Mouse (Mus musculus) E14TG2a.4 (cell line): ENCODE results near the gene Rab8a.
A peak's percentile ranks its signal among the peaks of the same experiment; 100 is the strongest.
"Not testable (repeated sequence)": the region's sequence is repeated elsewhere in the genome, so short reads cannot be mapped to it uniquely, and the experiment has no call there.

Source experiments
- H3K27me3 ChIP-seq: 2 replicates; pipeline ENCODE4 v1.6.1; 2014; ENCODE audit warnings: low read length, control low read depth; ENCODE audit not compliant: insufficient read depth
- H3K36me3 ChIP-seq: 2 replicates; pipeline ENCODE4 v1.6.1; 2014; ENCODE audit warnings: low read length, control low read depth; ENCODE audit not compliant: insufficient read depth
- H3K4me1 ChIP-seq: replicated peaks from 2 replicates; pipeline ENCODE4 v1.6.1; 2014; ENCODE audit warnings: low read depth, low read length, control low read depth
- H3K4me3 ChIP-seq: replicated peaks from 2 replicates; pipeline ENCODE4 v1.5.1; 2014; ENCODE audit warnings: mild to moderate bottlenecking, low read length
- H3K9me3 ChIP-seq: 2 replicates; pipeline ENCODE4 v1.6.1; 2014; ENCODE audit warnings: low read length, control low read depth
- CTCF ChIP-seq: conservative IDR thresholded peaks from 2 replicates; pipeline ENCODE4 v1.5.1; 2014; ENCODE audit warnings: low read length
- NANOG ChIP-seq: IDR thresholded peaks from 2 replicates; pipeline ENCODE4 v1.6.1; 2014; ENCODE audit warnings: borderline replicate concordance, low read length, mixed read lengths
- POU5F1 ChIP-seq: IDR thresholded peaks from 2 replicates; pipeline ENCODE4 v1.6.1; 2014; ENCODE audit warnings: low read length, borderline replicate concordance

Gene Rab8a

GRCm38 (mm10) chr8:72160707-72161697 is at the start of gene Rab8a:
Rab8a (plus strand) TSS chr8:72161200.
- TF ChIP-seq POU5F1 (no peak), CTCF (no peak)
- Histone ChIP-seq H3K27me3 (no peaks in the 10 kb centered on the region), H3K9me3 (no peaks in the 10 kb centered on the region), H3K4me3 (peak within 1 kb of the TSS; percentile 100), H3K36me3 (peaks cover 41% of the 10 kb centered on the region), H3K4me1 (peaks cover 45% of the 10 kb centered on the region)

- no peaks in the 10 kb centered on the region for H3K9me3 ChIP-seq
- no peaks in the 10 kb centered on the region for H3K36me3 ChIP-seq
- no peak overlapping the region for H3K4me3 ChIP-seq
- TF ChIP-seq CTCF = peak; percentile 44
- TF ChIP-seq NANOG = no peak
- H3K4me1 ChIP-seq = no peaks in the 10 kb centered on the region
- no peaks in the 10 kb centered on the region for H3K27me3 ChIP-seq
These were observed 48.5 kb upstream of the Rab8a start for GRCm38 (mm10) chr8:72112486-72112885.

- H3K36me3 ChIP-seq = no peaks in the 10 kb centered on the region
- H3K4me1 ChIP-seq = no peaks in the 10 kb centered on the region
- TF ChIP-seq POU5F1 (no peak), NANOG (peak; percentile 65; the same call in 1 of the 2 replicates)
- no peaks in the 10 kb centered on the region for H3K27me3 ChIP-seq
- no peaks in the 10 kb centered on the region for H3K9me3 ChIP-seq
- H3K4me3 ChIP-seq = no peak overlapping the region
These were observed 45.8 kb upstream of the Rab8a start for GRCm38 (mm10) chr8:72115202-72115601.

GRCm38 (mm10) chr8:72118616-72119015 is 42.4 kb upstream of the Rab8a start:
- H3K27me3 ChIP-seq = 0 out of 2 replicates have a peak, but pooled peaks cover 2% of the 10 kb centered on the region
- H3K4me3 ChIP-seq = no peak overlapping the region
- H3K9me3 ChIP-seq = no peaks in the 10 kb centered on the region
- TF ChIP-seq CTCF = no peak
- no peak for TF ChIP-seq POU5F1
- TF ChIP-seq NANOG = no peak
- no peaks in the 10 kb centered on the region for H3K36me3 ChIP-seq
- H3K4me1 ChIP-seq = no peaks in the 10 kb centered on the region

GRCm38 (mm10) chr8:72121486-72121885 is 39.5 kb upstream of the Rab8a start:
- not testable (repeated sequence) for H3K4me1 ChIP-seq, H3K27me3 ChIP-seq, H3K36me3 ChIP-seq, H3K4me3 ChIP-seq
- peaks cover 14% of the 10 kb centered on the region for H3K9me3 ChIP-seq

GRCm38 (mm10) chr8:72121997-72122396 is 39.0 kb upstream of the Rab8a start:
- H3K9me3 ChIP-seq = peaks cover 19% of the 10 kb centered on the region
- H3K4me1 ChIP-seq = no peaks in the 10 kb centered on the region
- TF ChIP-seq CTCF (no peak), POU5F1 (no peak)
- no peaks in the 10 kb centered on the region for H3K36me3 ChIP-seq
- no peak overlapping the region for H3K4me3 ChIP-seq
- peaks cover 2% of the 10 kb centered on the region; the same call in 1 of the 2 replicates for H3K27me3 ChIP-seq

GRCm38 (mm10) chr8:72127834-72128233 is 33.2 kb upstream of the Rab8a start:
- Histone ChIP-seq H3K9me3 (peaks cover 20% of the 10 kb centered on the region), H3K4me3 (no peak overlapping the region), H3K4me1 (no peaks in the 10 kb centered on the region), H3K36me3 (no peaks in the 10 kb centered on the region), H3K27me3 (peaks cover 2% of the 10 kb centered on the region; the same call in 1 of the 2 replicates)
- TF ChIP-seq CTCF (no peak), POU5F1 (no peak), NANOG (no peak)

GRCm38 (mm10) chr8:72131251-72131650 is 29.7 kb upstream of the Rab8a start:
- no peaks in the 10 kb centered on the region for H3K36me3 ChIP-seq
- TF ChIP-seq POU5F1 = no peak
- no peak for TF ChIP-seq CTCF
- TF ChIP-seq NANOG = no peak
- H3K4me1 ChIP-seq = peaks cover 13% of the 10 kb centered on the region
- no peak overlapping the region for H3K4me3 ChIP-seq
- H3K27me3 ChIP-seq = peaks cover 9% of the 10 kb centered on the region
- H3K9me3 ChIP-seq = peaks cover 8% of the 10 kb centered on the region

- Histone ChIP-seq H3K36me3 (no peaks in the 10 kb centered on the region), H3K4me1 (peaks cover 18% of the 10 kb centered on the region), H3K4me3 (no peak overlapping the region), H3K27me3 (peaks cover 9% of the 10 kb centered on the region), H3K9me3 (peaks cover 2% of the 10 kb centered on the region; the same call in 1 of the 2 replicates)
- TF ChIP-seq NANOG (no peak), CTCF (no peak), POU5F1 (no peak)
These were observed 29.1 kb upstream of the Rab8a start for GRCm38 (mm10) chr8:72131901-72132300.
